Mouse (Mus musculus) CD4-positive, CD25-positive, alpha-beta regulatory T cell, adult 2 months (primary cell): Measurements from ENCODE around the gene Zfp932.
"Not testable (repeated sequence)": the region's sequence is repeated elsewhere in the genome, so short reads cannot be mapped to it uniquely, and the experiment has no call there.

Experiments
- DNase-seq: peaks from one replicate; pipeline ENCODE4 v3.0.0-alpha.2; 2012; ENCODE audit warnings: low read depth, low spot score

The Zfp932 gene

GRCm38 (mm10) chr5:109996026-109996937 lies at the start of gene Zfp932:
TSS of gene Zfp932 (plus strand) at chr5:109996521.
- DNase-seq = peak; percentile 85

GRCm38 (mm10) chr5:109950281-109950680 lies 46.0 kb upstream of the Zfp932 start:
- DNase-seq = no peak

DNA sequence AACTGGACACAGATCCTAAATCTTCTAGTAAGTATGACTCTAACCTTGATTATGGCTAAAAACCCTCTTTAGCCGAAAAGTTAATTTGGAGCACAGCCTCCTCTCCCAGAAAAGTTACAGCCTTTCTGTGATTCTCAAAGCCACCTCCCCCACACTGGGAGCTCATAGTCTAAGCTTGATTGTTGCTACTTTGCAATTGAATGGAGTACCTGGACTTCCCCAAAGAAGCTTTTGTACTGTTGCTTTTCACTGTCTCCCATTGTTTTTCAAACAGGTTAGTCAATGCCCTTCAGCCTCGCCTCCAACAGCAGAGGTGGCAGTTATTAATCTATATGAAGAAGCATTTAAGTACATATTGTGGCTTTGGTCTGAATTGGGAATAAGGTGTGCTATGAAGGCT lies 15.6 kb upstream of the Zfp932 start:
- not testable (repeated sequence) for DNase-seq

GRCm38 (mm10) chr5:109995461-109995860 lies 860 bp upstream of the Zfp932 start:
- DNase-seq = peak; percentile 1

DNA sequence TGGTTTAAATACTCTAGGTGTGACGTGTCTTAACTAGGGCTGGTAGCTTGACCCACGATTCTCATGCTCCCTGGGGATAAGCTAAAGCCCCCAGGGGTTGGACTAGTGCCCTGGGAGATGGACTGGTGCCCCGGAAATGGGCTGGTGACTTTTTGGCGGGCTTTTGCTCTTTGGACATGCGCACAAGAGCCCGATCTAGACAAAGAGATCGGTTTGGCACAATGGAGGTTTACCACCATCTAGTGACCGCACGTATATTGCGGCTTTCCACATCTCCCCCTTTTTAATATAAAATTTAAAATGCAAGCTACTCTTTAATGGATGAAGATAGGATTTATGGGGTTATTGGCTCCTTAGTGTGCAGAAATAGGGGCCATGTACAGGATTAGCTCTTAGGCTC lies 19.5 kb downstream of the Zfp932 start:
- peak; percentile 7 for DNase-seq

DNA sequence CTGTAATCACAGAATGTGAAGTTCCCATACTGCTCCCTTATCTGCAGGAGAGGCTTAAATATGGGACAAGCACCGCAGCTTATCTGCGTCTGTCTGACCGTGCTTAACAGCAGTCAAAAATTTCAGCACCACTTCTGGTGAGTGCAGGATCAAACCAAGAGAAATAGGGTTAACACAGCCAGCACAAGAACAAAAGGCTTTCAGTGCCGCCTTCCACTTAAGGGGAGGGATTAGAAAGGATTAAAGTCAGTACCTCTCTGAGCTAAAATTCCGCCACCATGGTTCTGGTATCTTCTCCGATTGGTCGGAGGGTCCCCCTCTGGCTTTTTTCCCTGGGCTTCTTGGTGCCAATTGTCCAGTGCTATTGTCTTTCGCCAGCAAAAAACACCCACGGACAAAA lies 27.0 kb downstream of the Zfp932 start:
- DNase-seq = no peak

DNA sequence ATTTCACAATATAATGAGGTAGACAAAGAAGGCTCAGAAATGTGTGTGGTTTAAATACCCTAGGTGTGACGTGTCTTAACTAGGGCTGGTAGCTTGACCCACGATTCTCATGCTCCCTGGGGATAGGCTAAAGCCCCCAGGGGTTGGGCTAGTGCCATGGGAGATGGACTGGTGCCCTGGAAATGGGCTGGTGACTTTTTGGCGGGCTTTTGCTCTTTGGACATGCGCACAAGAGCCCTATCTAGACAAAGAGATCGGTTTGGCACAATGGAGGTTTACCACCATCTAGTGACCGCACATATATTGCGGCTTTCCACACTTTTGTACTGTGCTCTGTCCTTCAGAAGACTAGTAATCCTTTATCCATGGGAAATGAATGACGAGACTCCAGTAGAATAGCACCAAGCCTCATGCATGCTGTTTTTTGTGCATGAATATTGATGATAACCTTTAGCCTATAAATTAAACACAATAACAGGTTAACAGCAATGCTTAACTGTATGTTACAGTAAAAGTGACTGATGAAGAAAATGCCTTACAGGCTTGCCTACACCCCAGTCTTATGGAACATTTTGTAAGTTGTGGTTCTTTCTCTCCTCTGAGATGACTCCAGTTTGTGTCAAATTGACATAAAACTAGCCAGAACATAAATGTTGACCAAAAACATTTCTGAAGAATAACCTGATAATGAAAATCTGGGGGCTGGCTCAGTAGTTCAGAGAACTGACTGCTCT lies 27.5 kb downstream of the Zfp932 start:
- DNase-seq = peak; percentile 47

GRCm38 (mm10) chr5:110057637-110058408 lies 61.5 kb downstream of the Zfp932 start:
- peak; percentile 87 for DNase-seq
